Mouse (Mus musculus) MEL (cell line): ENCODE results near the gene Sebox. TPM values are rescaled to one million over a fixed set of nuclear protein-coding genes. Genes with fewer than 3 reads are reported as not detected.

ENCODE experiments used
- DNase-seq: peaks from one replicate; pipeline ENCODE4 v3.0.0; 2011; ENCODE audit warnings: low read depth, low spot score
- H3K27ac ChIP-seq: 2 replicates; pipeline ENCODE4 v1.5.1; 2012; ENCODE audit warnings: low read depth, mild to moderate bottlenecking, control low read depth, low read length, moderate library complexity; ENCODE audit not compliant: control insufficient read depth
- H3K27me3 ChIP-seq, 2 experiments: fragments of 150-350 bp in 1 of 2; sonication (generic) in 1 of 2; 2 replicates each; pipeline ENCODE4 v1.6.1; 2012; ENCODE audit warnings: low read length in 2 of 2, mild to moderate bottlenecking in 2 of 2, improper control_type of control experiment in 1 of 2, moderate library complexity in 1 of 2; ENCODE audit not compliant: insufficient read depth in 2 of 2, control insufficient read depth in 1 of 2
- H3K36me3 ChIP-seq, 2 experiments: 2 replicates each; pipeline ENCODE4 v1.6.1; 2012 to 2014; ENCODE audit warnings: low read length in 2 of 2, improper control_type of control experiment in 1 of 2, inconsistent platforms in 1 of 2, mild to moderate bottlenecking in 1 of 2; ENCODE audit not compliant: insufficient read depth in 2 of 2, control insufficient read depth in 1 of 2
- H3K4me1 ChIP-seq, 2 experiments: fragments of 150-350 bp in 1 of 2; sonication (generic) in 1 of 2; 2 replicates each; pipeline ENCODE4 v1.6.1; 2012; ENCODE audit warnings: low read length in 2 of 2, improper control_type of control experiment in 1 of 2, mild to moderate bottlenecking in 1 of 2; ENCODE audit not compliant: insufficient read depth in 2 of 2, control insufficient read depth in 1 of 2
- H3K4me3 ChIP-seq, 2 experiments: fragments of 150-350 bp in 1 of 2; sonication (generic) in 1 of 2; 2 replicates each; pipeline ENCODE4 v1.5.1; 2012; ENCODE audit warnings: low read depth in 2 of 2, low read length in 2 of 2, mild to moderate bottlenecking in 2 of 2, moderate library complexity in 2 of 2, control low read depth in 1 of 2, improper control_type of control experiment in 1 of 2; ENCODE audit not compliant: control insufficient read depth in 1 of 2, insufficient read depth in 1 of 2
- H3K79me2 ChIP-seq: 2 replicates; pipeline ENCODE4 v1.6.1; 2012; ENCODE audit warnings: mild to moderate bottlenecking, low read length, moderate library complexity; ENCODE audit not compliant: control insufficient read depth, poor library complexity, insufficient read depth
- H3K9ac ChIP-seq: 2 replicates; pipeline ENCODE4 v1.6.1; 2012; ENCODE audit warnings: low read depth, mild to moderate bottlenecking, control low read depth, low read length, moderate library complexity; ENCODE audit not compliant: control insufficient read depth, poor library complexity, severe bottlenecking
- H3K9me3 ChIP-seq: fragments of 150-350 bp; sonication (generic); replicated peaks from 2 replicates; pipeline ENCODE4 v1.6.1; 2012; ENCODE audit warnings: mild to moderate bottlenecking, low read length, improper control_type of control experiment, moderate library complexity; ENCODE audit not compliant: insufficient read depth
- CTCF ChIP-seq, 3 experiments: IDR thresholded peaks in 2 of 3; conservative IDR thresholded peaks in 1 of 3; 2 replicates each; pipeline ENCODE4 v1.5.1; 2011 to 2012; ENCODE audit warnings: low read length in 3 of 3, low read depth in 2 of 3, mild to moderate bottlenecking in 2 of 3, improper control_type of control experiment in 1 of 3, inconsistent platforms in 1 of 3, mixed read lengths in 1 of 3, moderate library complexity in 1 of 3; ENCODE audit not compliant: control insufficient read depth in 1 of 3, insufficient read depth in 1 of 3, poor library complexity in 1 of 3, severe bottlenecking in 1 of 3
- ETS1 ChIP-seq: IDR thresholded peaks from 2 replicates; pipeline ENCODE4 v1.6.1; 2012; ENCODE audit warnings: low read depth, mild to moderate bottlenecking, inconsistent platforms, low read length, improper control_type of control experiment, moderate library complexity
- HCFC1 ChIP-seq: IDR thresholded peaks from 2 replicates; pipeline ENCODE4 v1.6.1; 2012; ENCODE audit warnings: low read depth, mild to moderate bottlenecking, inconsistent platforms, low read length, improper control_type of control experiment, moderate library complexity
- JUND ChIP-seq: IDR thresholded peaks from 2 replicates; pipeline ENCODE4 v1.6.1; 2011; ENCODE audit warnings: low read depth, mild to moderate bottlenecking, improper control_type of control experiment, low read length
- MAFK ChIP-seq: IDR thresholded peaks from 2 replicates; pipeline ENCODE4 v1.6.1; 2011; ENCODE audit warnings: low read depth, mild to moderate bottlenecking, low read length, improper control_type of control experiment, borderline replicate concordance
- MAX ChIP-seq: IDR thresholded peaks from 2 replicates; pipeline ENCODE4 v1.6.1; 2011; ENCODE audit warnings: low read length, improper control_type of control experiment
- MXI1 ChIP-seq: IDR thresholded peaks from 2 replicates; pipeline ENCODE4 v1.6.1; 2011; ENCODE audit warnings: mild to moderate bottlenecking, low read depth, low read length, improper control_type of control experiment
- MYC ChIP-seq: IDR thresholded peaks from 2 replicates; pipeline ENCODE4 v1.6.1; 2011; ENCODE audit warnings: low read depth, mild to moderate bottlenecking, low read length, improper control_type of control experiment, moderate library complexity
- NRF1 ChIP-seq: IDR thresholded peaks from 2 replicates; pipeline ENCODE4 v1.6.1; 2014; ENCODE audit warnings: low read depth, mild to moderate bottlenecking, inconsistent platforms, low read length, improper control_type of control experiment, moderate library complexity; ENCODE audit not compliant: poor library complexity, insufficient read depth, severe bottlenecking
- RAD21 ChIP-seq: IDR thresholded peaks from 2 replicates; pipeline ENCODE4 v1.6.1; 2011; ENCODE audit warnings: mild to moderate bottlenecking, low read depth, low read length, improper control_type of control experiment
- RCOR1 ChIP-seq: IDR thresholded peaks from 2 replicates; pipeline ENCODE4 v1.6.1; 2012; ENCODE audit warnings: low read depth, mild to moderate bottlenecking, inconsistent platforms, low read length, improper control_type of control experiment
- SIN3A ChIP-seq: IDR thresholded peaks from 2 replicates; pipeline ENCODE4 v1.6.1; 2012; ENCODE audit warnings: low read length, improper control_type of control experiment, inconsistent platforms
- SMC3 ChIP-seq: IDR thresholded peaks from 2 replicates; pipeline ENCODE4 v1.6.1; 2011; ENCODE audit warnings: low read depth, low read length, improper control_type of control experiment
- TBP ChIP-seq: IDR thresholded peaks from 2 replicates; pipeline ENCODE4 v1.8.0; 2011; ENCODE audit warnings: low read depth, low read length, improper control_type of control experiment
- TCF12 ChIP-seq: IDR thresholded peaks from 2 replicates; pipeline ENCODE4 v1.6.1; 2014; ENCODE audit warnings: low read depth, mild to moderate bottlenecking, inconsistent platforms, low read length, improper control_type of control experiment, moderate library complexity
- UBTF ChIP-seq: IDR thresholded peaks from 2 replicates; pipeline ENCODE4 v1.6.1; 2012; ENCODE audit warnings: low read depth, mild to moderate bottlenecking, inconsistent platforms, low read length, improper control_type of control experiment, moderate library complexity, borderline replicate concordance; ENCODE audit not compliant: insufficient read depth
- ZC3H11A ChIP-seq: IDR thresholded peaks from 2 replicates; pipeline ENCODE4 v1.6.1; 2012; ENCODE audit warnings: low read depth, mild to moderate bottlenecking, inconsistent platforms, low read length, improper control_type of control experiment
- ZMIZ1 ChIP-seq: IDR thresholded peaks from 2 replicates; pipeline ENCODE4 v1.6.1; 2012; ENCODE audit warnings: low read depth, mild to moderate bottlenecking, inconsistent platforms, low read length, improper control_type of control experiment, moderate library complexity
- ZNF384 ChIP-seq: IDR thresholded peaks from 2 replicates; pipeline ENCODE4 v1.6.1; 2012; ENCODE audit warnings: low read depth, mild to moderate bottlenecking, inconsistent platforms, low read length, improper control_type of control experiment
- polyA plus RNA-seq, 2 experiments: library from polyadenylated mRNA; stranded (reverse) in 1 of 2; unstranded in 1 of 2; fragments of >175 nt in 1 of 2; fragments of >200 nt in 1 of 2; gene quantifications; 2 replicates each; pipeline versions ENCODE4 v1.2.1 to v1.2.4; 2012; ENCODE audit warnings: low replicate concordance in 2 of 2, low read depth in 1 of 2; ENCODE audit not compliant: insufficient read length in 2 of 2, insufficient read depth in 1 of 2, missing spikeins in 1 of 2
- total RNA-seq: library from RNA; depleted of rRNA; stranded (reverse); fragments of 300-350 nt; gene quantifications from 2 replicates; pipeline ENCODE4 v1.2.3, GENCODE M21; 2012

The Sebox gene
- total and polyA plus RNA-seq, 3 experiments: 0.06 to 0.15 TPM; not detected in 1

DNA sequence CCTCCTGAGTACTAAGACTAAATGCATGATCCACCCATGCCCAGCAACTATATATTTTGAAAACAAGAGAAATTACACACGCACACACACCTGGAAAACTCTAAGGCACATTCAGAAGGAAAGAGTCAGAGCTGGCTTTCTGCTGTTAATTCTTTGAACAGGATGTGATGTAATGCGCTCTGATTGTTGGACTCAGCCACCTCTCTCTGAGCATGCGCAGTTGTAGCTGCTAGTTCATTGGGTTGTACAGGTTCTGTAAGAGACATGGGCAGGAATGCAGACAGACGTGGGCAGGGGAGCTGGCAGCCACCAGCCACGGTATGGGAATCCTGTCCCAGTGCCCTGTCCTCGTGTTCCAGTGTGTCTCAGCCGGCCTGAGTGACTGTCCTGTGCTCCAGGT is 49.0 kb upstream of the Sebox start:
- Histone ChIP-seq H3K36me3 (no peaks in the 10 kb centered on the region), H3K4me3 (0 out of 4 replicates have a peak overlapping the region, but pooled peaks of 1 of the 2 experiments have one; percentile 36), H3K9ac (0 out of 2 replicates have a peak overlapping the region, but pooled peaks have one; percentile 3), H3K9me3 (no peaks in the 10 kb centered on the region), H3K27me3 (peaks cover 19 to 36% of the 10 kb centered on the region in 2 experiments), H3K4me1 (peaks cover 0 to 3% of the 10 kb centered on the region in 2 experiments; a peak in 1 of 4 replicates), H3K79me2 (no peaks in the 10 kb centered on the region), H3K27ac (no peak overlapping the region)
- no peak for TF ChIP-seq UBTF
- peak; percentile 68 for TF ChIP-seq NRF1
- peak; percentile 63 for DNase-seq

GRCm38 (mm10) chr11:78455308-78455707 is 47.9 kb upstream of the Sebox start:
- Histone ChIP-seq H3K27ac (no peak overlapping the region), H3K36me3 (no peaks in the 10 kb centered on the region), H3K9me3 (no peaks in the 10 kb centered on the region)
- TF ChIP-seq UBTF (no peak), MXI1 (0 out of 2 replicates have a peak, but pooled peaks have one; percentile 15), RAD21 (peak; percentile 91), TBP (0 out of 2 replicates have a peak, but pooled peaks have one; percentile 23), SMC3 (peak; percentile 85), ZC3H11A (peak; percentile 82), JUND (0 out of 2 replicates have a peak, but pooled peaks have one; percentile 31), HCFC1 (peak; percentile 41; the same call in 1 of the 2 replicates), SIN3A (peak; percentile 72), MAX (peak; percentile 49; the same call in 1 of the 2 replicates), MYC (no peak), CTCF (IDR thresholded peaks at IDR 0.05 in 2 of 3, conservative IDR thresholded peaks at IDR 0.05 in 1 of 3; ENCODE audit: control insufficient read depth in 1 of 3, insufficient read depth in 1 of 3, low read depth in 2 of 3, low read length in 3 of 3, poor library complexity in 1 of 3, severe bottlenecking in 1 of 3) (peak; percentile 77 to 93 (median 92)), ZMIZ1 (no peak), MAFK (no peak), RCOR1 (0 out of 2 replicates have a peak, but pooled peaks have one; percentile 34), ETS1 (0 out of 2 replicates have a peak, but pooled peaks have one; percentile 22), TCF12 (0 out of 2 replicates have a peak, but pooled peaks have one; percentile 17), ZNF384 (peak; percentile 71)
- TF ChIP-seq, all 39 proteins: peak for 14
- Histone ChIP-seq H3K27me3 (peaks cover 13 to 26% of the 10 kb centered on the region in 2 experiments), H3K4me1 (peaks cover 0 to 3% of the 10 kb centered on the region in 2 experiments; a peak in 1 of 4 replicates), H3K79me2 (no peaks in the 10 kb centered on the region), H3K4me3 (peak overlapping the region in 1 of 2 experiments; percentile 36; a peak in 1 of 4 replicates), H3K9ac (no peak overlapping the region)
- peak; percentile 88 for DNase-seq
